Mouse (Mus musculus) adrenal gland, postnatal 0 days (tissue): ENCODE measurements around the gene Gm8011. TPM values are rescaled to one million over a fixed set of nuclear protein-coding genes. Genes with fewer than 3 reads are reported as not detected.

Source experiments
- polyA plus RNA-seq: library from polyadenylated mRNA; unstranded; fragments of >200 nt; fragmentation: Nextera tagmentation; extraction: Ambion mirVana; gene quantifications from 2 replicates; pipeline ENCODE4 v1.2.1, GENCODE M21; 2015

Gene Gm8011
- polyA plus RNA-seq, result not detected in 2 replicates

DNA sequence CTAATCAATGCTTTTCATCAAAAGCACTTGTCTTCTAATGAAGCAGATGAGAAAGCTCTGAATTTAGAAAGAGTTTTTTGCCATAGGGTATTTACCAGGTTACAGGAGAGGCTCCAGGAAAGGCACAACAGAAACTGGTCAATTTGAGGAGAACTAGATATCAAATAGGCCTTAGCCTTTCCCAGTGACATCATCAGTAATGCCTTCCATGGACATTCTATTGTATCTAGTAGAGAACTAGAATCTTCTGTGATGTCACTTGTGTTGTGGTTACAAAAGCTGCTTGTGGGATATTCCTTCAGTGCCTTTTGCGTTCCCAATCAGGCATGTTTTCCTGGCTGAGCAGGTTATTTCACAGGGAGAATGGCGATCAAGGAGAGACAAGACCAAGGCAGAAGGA lies at the start of gene Gm8011:
Gm8011 (plus strand) TSS at position 301 of the 400 bp plus-strand sequence.

DNA sequence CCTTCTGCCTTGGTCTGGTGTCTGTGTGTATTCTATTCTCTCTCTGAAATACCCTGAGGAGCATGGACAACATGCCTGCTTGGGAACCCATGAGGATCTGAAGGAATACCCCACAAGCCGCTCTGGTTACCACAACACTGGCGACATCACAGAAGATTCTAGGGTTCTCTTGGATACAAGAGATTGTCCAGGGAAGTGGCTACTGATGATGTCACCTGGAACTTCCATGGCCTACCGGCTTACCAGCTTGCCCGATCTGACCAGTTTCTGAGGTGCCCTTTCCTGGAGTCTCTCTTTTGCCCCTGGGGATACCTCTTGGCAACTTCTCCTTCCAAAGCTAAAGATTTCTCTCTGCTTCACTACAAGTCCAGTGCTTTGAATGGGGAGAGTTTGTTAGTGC lies 24.1 kb upstream of the Gm8011 start, which contains the start of gene Gm8005:
Gm8005 (minus strand) TSS at position 101 of the 400 bp plus-strand sequence.

DNA sequence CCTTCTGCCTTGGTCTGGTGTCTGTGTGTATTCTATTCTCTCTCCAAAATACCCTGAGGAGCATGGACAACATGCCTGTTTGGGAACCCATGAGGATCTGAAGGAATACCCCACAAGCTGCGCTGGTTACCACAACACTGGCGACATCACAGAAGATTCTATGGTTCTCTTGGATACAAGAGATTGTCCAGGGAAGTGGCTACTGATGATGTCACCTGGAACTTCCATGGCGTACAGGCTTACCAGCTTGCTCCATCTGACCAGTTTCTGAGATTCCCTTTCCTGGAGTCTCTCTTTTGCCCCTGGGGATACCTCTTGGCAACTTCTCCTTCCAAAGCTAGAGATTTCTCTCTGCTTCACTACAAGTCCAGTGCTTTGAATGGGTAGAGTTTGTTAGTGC lies 38.6 kb downstream of the Gm8011 start, which contains the start of gene Gm8020:
Gm8020 (minus strand) TSS at position 101 of the 400 bp plus-strand sequence.

Other genes starting within 250 kb of the Gm8011 start
- gene Gm17026, start 203.8 kb upstream of the Gm8011 start, polyA plus RNA-seq, result not detected in 2 replicates
- gene Gm9611, start 166.5 kb upstream of the Gm8011 start, polyA plus RNA-seq, result not detected in 2 replicates
- not detected in 2 replicates for gene Gm7995, start 153.7 kb upstream of the Gm8011 start, polyA plus RNA-seq
- gene Gm8005, start 24.2 kb upstream of the Gm8011 start, polyA plus RNA-seq, result not detected in 2 replicates
- not detected in 2 replicates for gene Gm8020, start 38.5 kb downstream of the Gm8011 start, polyA plus RNA-seq
- gene Gm8024, start 60.4 kb downstream of the Gm8011 start, polyA plus RNA-seq, result not detected in 2 replicates
- gene Gm17124, start 136.0 kb downstream of the Gm8011 start, polyA plus RNA-seq, result not detected in 2 replicates
- gene Gm3633, start 178.0 kb downstream of the Gm8011 start, polyA plus RNA-seq, result not detected in 2 replicates
- gene Gm10378, start 192.1 kb downstream of the Gm8011 start, polyA plus RNA-seq, result not detected in 2 replicates